Mouse (Mus musculus): Measurements from ENCODE around the gene Ndufs7. TPM values are rescaled to one million over a fixed set of nuclear protein-coding genes. Genes with fewer than 3 reads are reported as not detected.

Gene Ndufs7
- 100 to 1,000 TPM; 244 to 267 TPM for polyA plus RNA-seq (2017; shearing (Covaris generic))

GRCm38 (mm10) chr10:80248971-80249640, at the start of gene Ndufs7:
TSS of gene Ndufs7 (plus strand) at chr10:80249121.

GRCm38 (mm10) chr10:80226416-80227165, 22.3 kb upstream of the Ndufs7 start, which contains the start of gene Mum1:
TSS of gene Mum1 (plus strand) at chr10:80226434.

GRCm38 (mm10) chr10:80260642-80261584, 12.0 kb downstream of the Ndufs7 start, which contains the start of the genes Gamt and Dazap1:
TSS of gene Gamt (minus strand) at chr10:80261012.
TSS of gene Dazap1 (plus strand) at chr10:80261486.

GRCm38 (mm10) chr10:80292251-80293146, 43.6 kb downstream of the Ndufs7 start, which contains the start of gene Rps15:
TSS of gene Rps15 (plus strand) at chr10:80292453.

GRCm38 (mm10) chr10:80295618-80296425, 46.9 kb downstream of the Ndufs7 start, which contains the start of gene Apc2:
TSS of gene Apc2 (plus strand) at chr10:80295977.

Other genes with a start within 250 kb of the Ndufs7 start
- 100 to 1,000 TPM; 728 to 884 TPM for gene Arhgap45, start 232.5 kb upstream of the Ndufs7 start, polyA plus RNA-seq (2017; shearing (Covaris generic))
- gene Polr2e, start 209.3 kb upstream of the Ndufs7 start, polyA plus RNA-seq (2017; shearing (Covaris generic)) = 100 to 1,000 TPM; 196 TPM
- gene Gpx4, start 202.0 kb upstream of the Ndufs7 start, polyA plus RNA-seq (2017; shearing (Covaris generic)) = 100 to 1,000 TPM; 386 to 437 TPM
- 10 to 100 TPM; 60.6 to 60.7 TPM for gene Sbno2, start 143.6 kb upstream of the Ndufs7 start, polyA plus RNA-seq (2017; shearing (Covaris generic))
- gene Stk11, start 133.3 kb upstream of the Ndufs7 start, polyA plus RNA-seq (2017; shearing (Covaris generic)) = 10 to 100 TPM; 27.4 to 49.1 TPM
- 100 to 1,000 TPM; 349 to 389 TPM for gene Atp5d, start 110.5 kb upstream of the Ndufs7 start, polyA plus RNA-seq (2017; shearing (Covaris generic))
- gene Cbarp, start 108.3 kb upstream of the Ndufs7 start, polyA plus RNA-seq (2017; shearing (Covaris generic)) = 1 to 10 TPM; 2.3 to 2.4 TPM
- gene Midn, start 100.8 kb upstream of the Ndufs7 start, polyA plus RNA-seq (2017; shearing (Covaris generic)) = 1 to 10 TPM; 5.0 to 9.6 TPM
- gene Cirbp, start 83.1 kb upstream of the Ndufs7 start, polyA plus RNA-seq (2017; shearing (Covaris generic)) = 100 to 1,000 TPM; 177 to 200 TPM
- gene 1600002K03Rik, start 76.2 kb upstream of the Ndufs7 start, polyA plus RNA-seq (2017; shearing (Covaris generic)) = 10 to 100 TPM; 21.4 to 25.0 TPM
- under 1 TPM; 0.27 to 0.99 TPM for gene Efna2, start 69.6 kb upstream of the Ndufs7 start, polyA plus RNA-seq (2017; shearing (Covaris generic))
- 100 to 1,000 TPM; 117 to 134 TPM for gene Mum1, start 22.7 kb upstream of the Ndufs7 start, polyA plus RNA-seq (2017; shearing (Covaris generic))
- under 1 TPM in 1 of 2 experiments, not detected in 1; 0.99 TPM for gene Gamt, start 11.9 kb downstream of the Ndufs7 start, polyA plus RNA-seq (2017; shearing (Covaris generic))
- 10 to 100 TPM; 78.7 to 80.6 TPM for gene Dazap1, start 12.4 kb downstream of the Ndufs7 start, polyA plus RNA-seq (2017; shearing (Covaris generic))
- 100 to 1,000 TPM; 686 to 721 TPM for gene Rps15, start 43.3 kb downstream of the Ndufs7 start, polyA plus RNA-seq (2017; shearing (Covaris generic))
- under 1 TPM; 0.14 to 0.56 TPM for gene Apc2, start 46.9 kb downstream of the Ndufs7 start, polyA plus RNA-seq (2017; shearing (Covaris generic))
- gene 2310011J03Rik, start 71.4 kb downstream of the Ndufs7 start, polyA plus RNA-seq (2017; shearing (Covaris generic)) = 10 to 100 TPM; 67.3 to 70.0 TPM
- gene Pcsk4, start 80.4 kb downstream of the Ndufs7 start, polyA plus RNA-seq (2017; shearing (Covaris generic)) = 10 to 100 TPM; 20.4 to 20.8 TPM
- 1 to 10 TPM in 1 of 2 experiments, under 1 TPM in 1; 0.18 to 1.7 TPM for gene Reep6, start 80.8 kb downstream of the Ndufs7 start, polyA plus RNA-seq (2017; shearing (Covaris generic))
- gene Adamtsl5, start 99.3 kb downstream of the Ndufs7 start, polyA plus RNA-seq (2017; shearing (Covaris generic)) = under 1 TPM; 0.46 to 0.95 TPM
- gene Plk5, start 107.3 kb downstream of the Ndufs7 start, polyA plus RNA-seq (2017; shearing (Covaris generic)) = not detected
- gene Mex3d, start 138.5 kb downstream of the Ndufs7 start, polyA plus RNA-seq (2017; shearing (Covaris generic)) = 1 to 10 TPM; 6.6 to 7.5 TPM
- 100 to 1,000 TPM; 174 to 191 TPM for gene Mbd3, start 150.4 kb downstream of the Ndufs7 start, polyA plus RNA-seq (2017; shearing (Covaris generic))
- gene Uqcr11, start 157.7 kb downstream of the Ndufs7 start, polyA plus RNA-seq (2017; shearing (Covaris generic)) = 100 to 1,000 TPM; 185 to 241 TPM
- gene Tcf3, start 184.5 kb downstream of the Ndufs7 start, polyA plus RNA-seq (2017; shearing (Covaris generic)) = 100 to 1,000 TPM; 105 to 121 TPM
- gene Onecut3, start 245.7 kb downstream of the Ndufs7 start, polyA plus RNA-seq (2017; shearing (Covaris generic)) = under 1 TPM; 0.05 to 0.23 TPM